Mouse (Mus musculus) hindbrain, embryonic 13.5 days (tissue): ENCODE measurements around the gene Tex2. TPM values are rescaled to one million over a fixed set of nuclear protein-coding genes. Genes with fewer than 3 reads are reported as not detected.

Source experiments
- ATAC-seq: fragments of 200-750 bp; cut with Nextera tagmentation; 2 replicates; pipeline ENCODE4 v1.8.0; 2017; ENCODE audit warnings: moderate TSS enrichment; ENCODE audit not compliant: low FRiP score
- H3K27ac ChIP-seq: fragments of 300-500 bp; sonication (generic); 2 replicates; pipeline ENCODE4 v1.5.1; 2015; ENCODE audit warnings: inconsistent platforms, mild to moderate bottlenecking, moderate library complexity
- H3K27me3 ChIP-seq: fragments of 300-500 bp; sonication (generic); 2 replicates; pipeline ENCODE4 v1.6.1; 2015; ENCODE audit warnings: mild to moderate bottlenecking, inconsistent platforms
- H3K36me3 ChIP-seq: fragments of 300-500 bp; sonication (generic); 2 replicates; pipeline ENCODE4 v1.6.1; 2015; ENCODE audit warnings: mild to moderate bottlenecking, inconsistent platforms
- H3K4me1 ChIP-seq: fragments of 300-500 bp; sonication (generic); replicated peaks from 2 replicates; pipeline ENCODE4 v1.6.1; 2015; ENCODE audit warnings: inconsistent platforms
- H3K4me2 ChIP-seq: fragments of 300-500 bp; sonication (generic); 2 replicates; pipeline ENCODE4 v1.6.1; 2015; ENCODE audit warnings: inconsistent platforms, mild to moderate bottlenecking, moderate library complexity
- H3K4me3 ChIP-seq: fragments of 300-500 bp; sonication (generic); 2 replicates; pipeline ENCODE4 v1.5.1; 2015; ENCODE audit warnings: mild to moderate bottlenecking, inconsistent platforms
- H3K9ac ChIP-seq: fragments of 300-500 bp; sonication (generic); 2 replicates; pipeline ENCODE4 v1.6.1; 2015; ENCODE audit warnings: mild to moderate bottlenecking, inconsistent platforms
- H3K9me3 ChIP-seq: fragments of 300-500 bp; sonication (generic); 2 replicates; pipeline ENCODE4 v1.6.1; 2016; ENCODE audit warnings: inconsistent platforms
- WGBS: fragments of 180-500 bp; shearing (Covaris S2); methylation state at CpG from one replicate; pipeline ENCODE4 v1.1.7; 2015; 5-methylcytosine and 5-hydroxymethylcytosine counted together
- polyA plus RNA-seq: library from polyadenylated mRNA; unstranded; fragments of >200 nt; fragmentation: Nextera tagmentation; extraction: Ambion mirVana; gene quantifications from 2 replicates; pipeline ENCODE4 v1.2.1, GENCODE M21; 2015

Tex2 gene
- polyA plus RNA-seq, 1 experiment from 2014 or later = 21.7 TPM

- no peak overlapping the region for H3K4me2 ChIP-seq
- peaks cover 29% of the 10 kb centered on the region for H3K36me3 ChIP-seq
- no peak overlapping the region for H3K4me3 ChIP-seq
- H3K9ac ChIP-seq = no peak overlapping the region
- no peaks in the 10 kb centered on the region for H3K9me3 ChIP-seq
- WGBS = 80% methylated on average over 5 of the region's 5 CpGs
- no peak overlapping the region for H3K27ac ChIP-seq
- H3K4me1 ChIP-seq = peaks cover 4% of the 10 kb centered on the region
- ATAC-seq = no peak
- H3K27me3 ChIP-seq = no peaks in the 10 kb centered on the region
Measured at GRCm38 (mm10) chr11:106529786-106530185, 83.4 kb downstream of the Tex2 start.

- peaks cover 29% of the 10 kb centered on the region for H3K36me3 ChIP-seq
- H3K4me3 ChIP-seq = no peak overlapping the region
- 54% methylated on average over 4 of the region's 4 CpGs for WGBS
- no peaks in the 10 kb centered on the region for H3K9me3 ChIP-seq
- peaks cover 4% of the 10 kb centered on the region for H3K4me1 ChIP-seq
- H3K27me3 ChIP-seq = no peaks in the 10 kb centered on the region
- H3K27ac ChIP-seq = no peak overlapping the region
- no peak overlapping the region for H3K4me2 ChIP-seq
- no peak overlapping the region for H3K9ac ChIP-seq
- ATAC-seq = 0 out of 2 replicates have a peak, but pooled peaks have one; percentile 21
Measured at GRCm38 (mm10) chr11:106529113-106529512, 84.1 kb downstream of the Tex2 start.

- H3K9ac ChIP-seq = no peak overlapping the region
- no peak overlapping the region for H3K4me2 ChIP-seq
- H3K36me3 ChIP-seq = peaks cover 26% of the 10 kb centered on the region
- no peak overlapping the region; the same call in 1 of the 2 replicates for H3K27ac ChIP-seq
- no peak overlapping the region for H3K4me3 ChIP-seq
- peaks cover 4% of the 10 kb centered on the region for H3K4me1 ChIP-seq
- no peaks in the 10 kb centered on the region for H3K27me3 ChIP-seq
- H3K9me3 ChIP-seq = no peaks in the 10 kb centered on the region
- ATAC-seq = no peak
- WGBS = 65% methylated on average over 1 of the region's 1 CpGs
Measured at GRCm38 (mm10) chr11:106527926-106528325, 85.3 kb downstream of the Tex2 start.

- Histone ChIP-seq H3K9ac (no peak overlapping the region), H3K27me3 (no peaks in the 10 kb centered on the region), H3K9me3 (no peaks in the 10 kb centered on the region), H3K27ac (no peak overlapping the region), H3K4me2 (no peak overlapping the region), H3K4me3 (no peak overlapping the region), H3K4me1 (peaks cover 8% of the 10 kb centered on the region), H3K36me3 (peaks cover 20% of the 10 kb centered on the region)
- whole genome bisulfite sequencing = 44% methylated on average over 10 of the region's 10 CpGs
- no peak for ATAC-seq
Measured at GRCm38 (mm10) chr11:106527147-106527821, 85.9 kb downstream of the Tex2 start.

GRCm38 (mm10) chr11:106522538-106522937 is 90.7 kb downstream of the Tex2 start:
- H3K4me3 ChIP-seq = no peak overlapping the region
- no peak overlapping the region for H3K4me2 ChIP-seq
- 46% methylated on average over 3 of the region's 3 CpGs for WGBS
- no peak for ATAC-seq
- H3K36me3 ChIP-seq = 0 out of 2 replicates have a peak, but pooled peaks cover 6% of the 10 kb centered on the region
- H3K9ac ChIP-seq = no peak overlapping the region
- H3K4me1 ChIP-seq = peaks cover 31% of the 10 kb centered on the region
- no peaks in the 10 kb centered on the region for H3K27me3 ChIP-seq
- H3K27ac ChIP-seq = no peak overlapping the region
- no peaks in the 10 kb centered on the region for H3K9me3 ChIP-seq

- Histone ChIP-seq H3K36me3 (0 out of 2 replicates have a peak, but pooled peaks cover 6% of the 10 kb centered on the region), H3K9me3 (no peaks in the 10 kb centered on the region), H3K27ac (no peak overlapping the region), H3K4me3 (no peak overlapping the region), H3K4me1 (peaks cover 31% of the 10 kb centered on the region), H3K4me2 (no peak overlapping the region), H3K27me3 (no peaks in the 10 kb centered on the region), H3K9ac (0 out of 2 replicates have a peak overlapping the region, but pooled peaks have one; percentile 39)
- 28% methylated on average over 4 of the region's 4 CpGs for WGBS
- ATAC-seq = no peak
Measured at GRCm38 (mm10) chr11:106521612-106522011, 91.6 kb downstream of the Tex2 start.

- H3K4me3 ChIP-seq = no peak overlapping the region
- ATAC-seq = no peak
- H3K4me1 ChIP-seq = peaks cover 35% of the 10 kb centered on the region
- 30% methylated on average over 3 of the region's 3 CpGs for WGBS
- H3K27ac ChIP-seq = no peak overlapping the region
- H3K27me3 ChIP-seq = no peaks in the 10 kb centered on the region
- 0 out of 2 replicates have a peak, but pooled peaks cover 4% of the 10 kb centered on the region for H3K36me3 ChIP-seq
- H3K9me3 ChIP-seq = no peaks in the 10 kb centered on the region
- peak overlapping the region; percentile 29; the same call in 1 of the 2 replicates for H3K9ac ChIP-seq
- H3K4me2 ChIP-seq = no peak overlapping the region
Measured at GRCm38 (mm10) chr11:106520404-106520803, 92.8 kb downstream of the Tex2 start.

GRCm38 (mm10) chr11:106519519-106519918 is 93.7 kb downstream of the Tex2 start:
- Histone ChIP-seq H3K9me3 (no peaks in the 10 kb centered on the region), H3K27me3 (no peaks in the 10 kb centered on the region), H3K36me3 (no peaks in the 10 kb centered on the region), H3K4me3 (no peak overlapping the region), H3K9ac (peak overlapping the region; percentile 24; the same call in 1 of the 2 replicates), H3K27ac (no peak overlapping the region), H3K4me1 (peaks cover 43% of the 10 kb centered on the region), H3K4me2 (no peak overlapping the region)
- WGBS = 60% methylated on average over 4 of the region's 4 CpGs
- no peak for ATAC-seq

DNA sequence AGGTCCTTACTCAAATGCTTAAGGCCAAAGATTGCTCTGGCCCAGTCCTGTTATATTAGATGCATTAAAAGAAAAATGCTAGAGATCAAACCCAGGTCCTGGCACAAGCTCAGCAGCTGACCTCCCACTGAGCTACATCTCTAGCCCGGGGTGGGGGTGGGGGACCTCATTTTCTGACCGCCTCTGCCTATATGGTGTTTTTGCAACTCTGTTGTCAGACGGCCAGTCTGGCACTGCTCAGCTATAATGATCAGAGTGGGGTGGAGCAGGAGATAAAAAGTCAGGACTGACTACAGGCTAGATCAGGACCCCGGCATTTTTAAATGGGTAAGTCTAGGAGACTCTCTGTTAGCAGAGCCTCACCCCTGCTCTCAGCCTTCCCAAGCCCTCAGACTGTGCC is 94.8 kb downstream of the Tex2 start:
- ATAC-seq = no peak
- no peak overlapping the region for H3K9ac ChIP-seq
- H3K4me1 ChIP-seq = peaks cover 50% of the 10 kb centered on the region

GRCm38 (mm10) chr11:106515079-106515745 is 98.0 kb downstream of the Tex2 start:
- H3K4me2 ChIP-seq = no peak overlapping the region
- peak overlapping the region; percentile 55 for H3K9ac ChIP-seq
- no peaks in the 10 kb centered on the region for H3K27me3 ChIP-seq
- H3K36me3 ChIP-seq = peaks cover 19% of the 10 kb centered on the region
- peak overlapping the region; percentile 24 for H3K27ac ChIP-seq
- H3K4me3 ChIP-seq = no peak overlapping the region
- H3K4me1 ChIP-seq = peaks cover 35% of the 10 kb centered on the region
- no peak for ATAC-seq
- H3K9me3 ChIP-seq = no peaks in the 10 kb centered on the region
- 60% methylated on average over 16 of the region's 16 CpGs for WGBS

More for the DNA sequence above, 94.8 kb downstream of the Tex2 start:
- Histone ChIP-seq H3K36me3 (no peaks in the 10 kb centered on the region), H3K9me3 (no peaks in the 10 kb centered on the region), H3K4me3 (no peak overlapping the region), H3K27ac (no peak overlapping the region), H3K27me3 (no peaks in the 10 kb centered on the region), H3K4me2 (no peak overlapping the region)
- 38% methylated on average over 4 of the region's 4 CpGs for WGBS

GRCm38 (mm10) chr11:106514446-106514845 is 98.8 kb downstream of the Tex2 start:
- no peaks in the 10 kb centered on the region for H3K27me3 ChIP-seq
- H3K36me3 ChIP-seq = peaks cover 24% of the 10 kb centered on the region
- no peak overlapping the region for H3K27ac ChIP-seq
- peak overlapping the region; percentile 55; the same call in 1 of the 2 replicates for H3K9ac ChIP-seq
- peaks cover 29% of the 10 kb centered on the region for H3K4me1 ChIP-seq
- no peak overlapping the region for H3K4me3 ChIP-seq
- H3K9me3 ChIP-seq = no peaks in the 10 kb centered on the region
- ATAC-seq = no peak
- no peak overlapping the region for H3K4me2 ChIP-seq
- 66% methylated on average over 5 of the region's 5 CpGs for WGBS

DNA sequence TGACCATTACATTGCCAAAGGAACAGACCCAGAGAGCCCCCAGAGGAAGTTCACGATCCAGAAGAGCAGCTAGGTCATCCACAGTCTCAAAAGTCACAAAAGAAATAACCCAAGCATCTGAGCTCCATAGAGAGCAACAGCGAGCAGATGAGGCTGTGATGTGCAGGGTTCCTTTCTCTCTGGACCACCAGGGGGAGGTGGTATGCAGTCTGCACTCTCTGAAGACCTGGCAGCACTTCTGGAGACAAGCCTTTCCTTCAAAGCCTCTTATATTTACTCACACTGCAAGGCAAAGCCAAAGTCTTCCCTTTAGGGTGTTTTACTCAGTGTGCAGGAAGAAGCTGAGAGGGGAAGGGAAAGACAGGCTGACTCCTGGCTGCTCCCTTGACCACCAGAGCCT is 100.1 kb downstream of the Tex2 start:
- Histone ChIP-seq H3K4me2 (no peak overlapping the region), H3K4me1 (peaks cover 22% of the 10 kb centered on the region), H3K4me3 (no peak overlapping the region), H3K9me3 (no peaks in the 10 kb centered on the region), H3K27me3 (no peaks in the 10 kb centered on the region), H3K27ac (no peak overlapping the region), H3K36me3 (peaks cover 37% of the 10 kb centered on the region), H3K9ac (peak overlapping the region; percentile 36; the same call in 1 of the 2 replicates)
- ATAC-seq = no peak
- WGBS = 34% methylated on average over 2 of the region's 2 CpGs
